Mouse (Mus musculus) megakaryocyte progenitor cell, adult 5-6 weeks (primary cell): Measurements from ENCODE around the gene Olfr133. TPM values are rescaled to one million over a fixed set of nuclear protein-coding genes. Genes with fewer than 3 reads are reported as not detected.
"Not testable (repeated sequence)": the region's sequence is repeated elsewhere in the genome, so short reads cannot be mapped to it uniquely, and the experiment has no call there.

ENCODE experiments used
- ATAC-seq: replicated peaks from 2 replicates; pipeline ENCODE4 v1.8.0; 2016; ENCODE audit warnings: mild to moderate bottlenecking, moderate TSS enrichment, inconsistent platforms; ENCODE audit not compliant: poor library complexity
- total RNA-seq, 2 experiments: library from RNA; stranded (forward) in 1 of 2; stranded (reverse) in 1 of 2; fragments of 157-497, 149-512 nt in 1 of 2; fragments of 200-1000 nt in 1 of 2; gene quantifications; 2 replicates each; pipeline versions ENCODE4 v1.2.3 to v1.2.4; 2015 to 2017

The Olfr133 gene
- total RNA-seq (2015) (not detected in 2 replicates), total RNA-seq (2017) (not detected in 2 replicates)

GRCm38 (mm10) chr17:38144981-38145380 is at the start of gene Olfr133:
TSS of gene Olfr133 (plus strand) at chr17:38145281.
- no peak for ATAC-seq

DNA sequence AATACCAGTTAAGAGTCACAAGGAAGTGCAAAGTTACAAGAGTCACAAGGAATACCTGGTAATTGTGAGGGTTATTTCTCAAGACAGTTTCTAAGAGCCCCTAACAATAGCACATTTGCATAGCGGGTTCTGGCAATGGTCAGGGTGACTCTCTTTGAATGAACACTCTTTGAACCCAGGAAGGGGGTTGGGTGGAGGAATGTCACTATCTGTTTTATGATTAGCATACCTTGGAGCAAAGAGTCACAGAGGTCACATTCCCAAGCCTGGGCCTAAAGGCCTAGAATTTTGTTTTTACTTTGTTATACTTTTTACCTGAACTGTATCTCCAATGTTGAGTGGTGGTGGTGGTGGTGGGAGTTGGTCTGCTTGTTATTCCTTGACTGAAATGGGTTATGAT is 20.9 kb upstream of the Olfr133 start:
- ATAC-seq, result not testable (repeated sequence)

DNA sequence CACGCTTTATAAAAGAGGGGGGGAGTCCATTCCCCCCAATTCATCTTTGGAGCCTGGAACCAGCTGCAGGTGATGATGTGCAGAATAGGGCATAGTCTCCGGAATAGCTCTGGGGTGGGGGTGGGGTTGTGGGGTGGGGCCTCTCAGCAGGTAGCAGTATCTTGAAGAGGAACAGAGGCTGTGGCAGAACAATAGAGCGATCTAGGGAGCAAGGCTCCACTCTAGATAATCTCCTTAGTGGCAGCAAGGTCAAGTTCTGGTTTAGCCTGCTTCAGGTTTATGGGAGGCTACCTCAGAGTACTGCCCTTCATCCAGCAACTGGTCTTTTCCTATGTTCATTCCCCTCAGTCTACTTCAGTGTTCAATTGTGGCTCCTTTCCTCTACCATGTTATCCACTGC is 19.7 kb upstream of the Olfr133 start:
- not testable (repeated sequence) for ATAC-seq

- no peak for ATAC-seq
These were observed 10.7 kb upstream of the Olfr133 start, which contains the start of gene Olfr132 for GRCm38 (mm10) chr17:38134426-38134825. TSS of gene Olfr132 (minus strand) at chr17:38134526.

GRCm38 (mm10) chr17:38171088-38171487 is 26.0 kb downstream of the Olfr133 start, which contains the start of gene Olfr134:
TSS of gene Olfr134 (plus strand) at chr17:38171388.
- no peak for ATAC-seq

Other genes with a start within 250 kb of the Olfr133 start
- gene Olfr127, start 244.8 kb upstream of the Olfr133 start, total RNA-seq (2015), result not detected in 2 replicates
- gene Olfr127, start 244.8 kb upstream of the Olfr133 start, total RNA-seq (2017), result not detected in 2 replicates
- not detected in 2 replicates for gene Olfr128, start 224.7 kb upstream of the Olfr133 start, total RNA-seq (2015)
- gene Olfr128, start 224.7 kb upstream of the Olfr133 start, total RNA-seq (2017), result not detected in 2 replicates
- not detected in 2 replicates for gene Olfr761, start 192.2 kb upstream of the Olfr133 start, total RNA-seq (2015)
- gene Olfr761, start 192.2 kb upstream of the Olfr133 start, total RNA-seq (2017), result not detected in 2 replicates
- not detected in 2 replicates for gene Olfr129, start 85.2 kb upstream of the Olfr133 start, total RNA-seq (2015)
- not detected in 2 replicates for gene Olfr129, start 85.2 kb upstream of the Olfr133 start, total RNA-seq (2017)
- gene Olfr130, start 81.4 kb upstream of the Olfr133 start, total RNA-seq (2015), result not detected in 2 replicates
- not detected in 2 replicates for gene Olfr130, start 81.4 kb upstream of the Olfr133 start, total RNA-seq (2017)
- gene Olfr131, start 56.6 kb upstream of the Olfr133 start, total RNA-seq (2015), result not detected in 2 replicates
- gene Olfr131, start 56.6 kb upstream of the Olfr133 start, total RNA-seq (2017), result not detected in 2 replicates
- gene Olfr132, start 10.8 kb upstream of the Olfr133 start, total RNA-seq (2015), result not detected in 2 replicates
- gene Olfr132, start 10.8 kb upstream of the Olfr133 start, total RNA-seq (2017), result not detected in 2 replicates
- gene Olfr134, start 26.1 kb downstream of the Olfr133 start, total RNA-seq (2015), result not detected in 2 replicates
- not detected in 2 replicates for gene Olfr134, start 26.1 kb downstream of the Olfr133 start, total RNA-seq (2017)
- not detected in 2 replicates for gene Olfr135, start 59.1 kb downstream of the Olfr133 start, total RNA-seq (2015)
- not detected in 2 replicates for gene Olfr135, start 59.1 kb downstream of the Olfr133 start, total RNA-seq (2017)
- not detected in 2 replicates for gene Olfr138, start 115.8 kb downstream of the Olfr133 start, total RNA-seq (2015)
- gene Olfr138, start 115.8 kb downstream of the Olfr133 start, total RNA-seq (2017), result not detected in 2 replicates
- gene Olfr137, start 162.3 kb downstream of the Olfr133 start, total RNA-seq (2015), result not detected in 2 replicates
- gene Olfr137, start 162.3 kb downstream of the Olfr133 start, total RNA-seq (2017), result not detected in 2 replicates
- not detected in 2 replicates for gene Olfr136, start 184.6 kb downstream of the Olfr133 start, total RNA-seq (2015)
- gene Olfr136, start 184.6 kb downstream of the Olfr133 start, total RNA-seq (2017), result not detected in 2 replicates